Mouse (Mus musculus) neural tube, embryonic 14.5 days (tissue): ENCODE data around the gene Ddah2. TPM values are rescaled to one million over a fixed set of nuclear protein-coding genes. Genes with fewer than 3 reads are reported as not detected.

Experiments used
- ATAC-seq: fragments of 200-750 bp; cut with Nextera tagmentation; 2 replicates; pipeline ENCODE4 v1.8.0; 2017; ENCODE audit warnings: low read depth, mild to moderate bottlenecking, moderate TSS enrichment, moderate library complexity
- H3K27ac ChIP-seq: fragments of 300-500 bp; sonication (generic); 2 replicates; pipeline ENCODE4 v1.5.1; 2014; ENCODE audit warnings: low read depth, mild to moderate bottlenecking, control low read depth, low read length, moderate library complexity, mixed read lengths
- H3K27me3 ChIP-seq: fragments of 300-500 bp; sonication (generic); 2 replicates; pipeline ENCODE4 v1.6.1; 2014; ENCODE audit warnings: low read length; ENCODE audit not compliant: control insufficient read depth, insufficient read depth
- H3K36me3 ChIP-seq: fragments of 300-500 bp; sonication (generic); 2 replicates; pipeline ENCODE4 v1.6.1; 2014; ENCODE audit warnings: low read length, mixed read lengths; ENCODE audit not compliant: control insufficient read depth, insufficient read depth
- H3K4me1 ChIP-seq: fragments of 300-500 bp; sonication (generic); 2 replicates; pipeline ENCODE4 v1.6.1; 2014; ENCODE audit warnings: low read length; ENCODE audit not compliant: control insufficient read depth, insufficient read depth
- H3K4me2 ChIP-seq: fragments of 300-500 bp; sonication (generic); 2 replicates; pipeline ENCODE4 v1.6.1; 2014; ENCODE audit warnings: mild to moderate bottlenecking, low read depth, low read length, control low read depth
- H3K4me3 ChIP-seq: fragments of 300-500 bp; sonication (generic); 2 replicates; pipeline ENCODE4 v1.5.1; 2014; ENCODE audit warnings: low read depth, low read length, control low read depth, mixed read lengths
- H3K9ac ChIP-seq: fragments of 300-500 bp; sonication (generic); replicated peaks from 2 replicates; pipeline ENCODE4 v1.6.1; 2014; ENCODE audit warnings: low read depth, mild to moderate bottlenecking, control low read depth, low read length, mixed read lengths
- H3K9me3 ChIP-seq: fragments of 300-500 bp; sonication (generic); 2 replicates; pipeline ENCODE4 v1.6.1; 2016; ENCODE audit warnings: low read length; ENCODE audit not compliant: control insufficient read depth
- WGBS: fragments of 180-500 bp; shearing (Covaris S2); extraction: QIAGEN DNeasy Blood & Tissue Kit; methylation state at CpG from one replicate; pipeline ENCODE4 v1.1.7; 2014; 5-methylcytosine and 5-hydroxymethylcytosine counted together
- polyA plus RNA-seq: library from polyadenylated mRNA; unstranded; fragments of >200 nt; fragmentation: Nextera tagmentation; extraction: Ambion mirVana; gene quantifications from 2 replicates; pipeline ENCODE4 v1.2.1, GENCODE M21; 2014

Gene Ddah2
- polyA plus RNA-seq, 1 experiment from 2014 or later = 269 TPM

DNA sequence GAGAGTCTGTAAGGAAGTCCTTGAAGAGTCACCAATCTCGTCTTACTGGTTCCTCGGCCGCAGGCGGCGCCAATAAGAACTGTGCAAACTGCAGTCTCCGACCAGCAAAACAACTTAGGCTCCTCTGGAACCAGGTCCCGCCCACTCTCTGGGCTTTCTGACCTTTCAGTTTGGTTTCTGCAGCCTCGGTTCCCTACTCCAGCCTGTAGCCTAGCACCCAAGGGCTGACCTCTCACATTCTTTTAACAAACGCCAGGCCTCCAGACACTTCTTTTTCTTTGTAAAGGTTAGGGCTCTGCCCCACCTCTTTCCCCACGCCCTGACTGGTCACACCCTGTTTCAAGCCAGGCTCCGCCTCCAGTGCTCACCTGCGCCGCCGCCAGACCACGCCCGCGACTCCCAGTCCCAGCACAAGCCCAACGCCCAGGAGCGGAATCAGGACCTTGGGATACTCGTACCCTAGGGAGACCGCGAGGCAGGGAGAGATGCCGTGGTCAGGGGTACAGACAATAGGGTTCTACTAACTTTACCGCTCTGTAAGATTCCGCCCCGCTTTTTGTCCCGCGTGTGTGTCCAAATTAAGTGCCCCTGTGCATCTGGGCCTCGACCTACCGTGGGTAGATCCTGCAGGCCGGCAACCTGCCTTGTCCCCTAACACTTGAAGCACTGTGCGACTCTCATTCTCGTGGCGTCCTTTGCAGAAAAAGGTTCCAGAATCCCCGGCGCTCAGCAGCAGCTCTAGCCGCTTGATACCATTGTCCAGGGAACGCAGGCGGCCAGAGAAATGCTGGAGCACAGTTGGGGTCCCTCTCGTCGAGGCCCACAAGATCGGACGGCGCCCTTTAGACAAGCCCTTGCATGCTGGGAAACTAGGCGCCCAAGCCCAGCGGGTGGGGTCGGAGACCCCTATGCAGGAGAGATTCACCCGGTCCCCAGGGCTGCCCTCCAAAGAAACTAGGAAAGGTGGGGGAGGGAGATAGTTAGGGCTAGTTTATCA is 6.4 kb downstream of the Ddah2 start, which contains the start of gene Ly6g6c:
TSS of gene Ly6g6c (plus strand) at position 438 of the 997 bp plus-strand sequence.
- Histone ChIP-seq H3K9ac (no peak within 1 kb of the TSS), H3K9me3 (no peaks in the 10 kb centered on the region), H3K36me3 (peaks cover 9% of the 10 kb centered on the region), H3K4me3 (0 out of 2 replicates have a peak within 1 kb of the TSS, but pooled peaks have one; percentile 1), H3K4me2 (peak within 1 kb of the TSS; percentile 40), H3K27me3 (0 out of 2 replicates have a peak, but pooled peaks cover 6% of the 10 kb centered on the region), H3K27ac (no peak within 1 kb of the TSS), H3K4me1 (peaks cover 16% of the 10 kb centered on the region)
- ATAC-seq = peak; percentile 30; the same call in 1 of the 2 replicates
- 2% methylated on average over 48 of the region's 48 CpGs for WGBS

DNA sequence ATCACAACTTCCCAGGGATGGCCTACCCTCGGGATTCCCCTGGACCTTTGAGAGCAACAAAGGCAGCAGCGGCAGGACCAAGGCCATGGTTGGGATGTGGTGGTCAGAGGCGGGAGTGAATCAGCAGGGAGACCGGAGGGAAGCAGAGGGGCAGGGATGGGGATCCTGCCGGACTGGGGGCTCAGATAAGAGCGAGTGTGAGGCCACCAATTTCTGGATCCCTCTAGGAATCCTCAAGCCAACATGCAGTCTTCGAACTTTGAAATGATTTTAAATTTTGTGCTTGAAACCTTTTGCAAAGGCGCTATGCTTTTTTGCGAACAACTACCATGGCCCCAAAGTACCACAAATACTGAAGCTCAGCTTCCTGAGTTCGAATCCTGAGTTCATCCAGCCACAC is 7.2 kb downstream of the Ddah2 start, which contains the start of gene Mpig6b:
TSS of gene Mpig6b (minus strand) at position 101 of the 400 bp plus-strand sequence.
- no peak for ATAC-seq
- H3K9me3 ChIP-seq = no peaks in the 10 kb centered on the region
- H3K36me3 ChIP-seq = peaks cover 4% of the 10 kb centered on the region
- peak within 1 kb of the TSS; percentile 40 for H3K4me2 ChIP-seq
- no peak within 1 kb of the TSS for H3K27ac ChIP-seq
- H3K4me3 ChIP-seq = 0 out of 2 replicates have a peak within 1 kb of the TSS, but pooled peaks have one; percentile 1
- 51% methylated on average over 10 of the region's 10 CpGs for WGBS
- 0 out of 2 replicates have a peak, but pooled peaks cover 6% of the 10 kb centered on the region for H3K27me3 ChIP-seq
- peaks cover 9% of the 10 kb centered on the region; the same call in 1 of the 2 replicates for H3K4me1 ChIP-seq
- H3K9ac ChIP-seq = no peak within 1 kb of the TSS

DNA sequence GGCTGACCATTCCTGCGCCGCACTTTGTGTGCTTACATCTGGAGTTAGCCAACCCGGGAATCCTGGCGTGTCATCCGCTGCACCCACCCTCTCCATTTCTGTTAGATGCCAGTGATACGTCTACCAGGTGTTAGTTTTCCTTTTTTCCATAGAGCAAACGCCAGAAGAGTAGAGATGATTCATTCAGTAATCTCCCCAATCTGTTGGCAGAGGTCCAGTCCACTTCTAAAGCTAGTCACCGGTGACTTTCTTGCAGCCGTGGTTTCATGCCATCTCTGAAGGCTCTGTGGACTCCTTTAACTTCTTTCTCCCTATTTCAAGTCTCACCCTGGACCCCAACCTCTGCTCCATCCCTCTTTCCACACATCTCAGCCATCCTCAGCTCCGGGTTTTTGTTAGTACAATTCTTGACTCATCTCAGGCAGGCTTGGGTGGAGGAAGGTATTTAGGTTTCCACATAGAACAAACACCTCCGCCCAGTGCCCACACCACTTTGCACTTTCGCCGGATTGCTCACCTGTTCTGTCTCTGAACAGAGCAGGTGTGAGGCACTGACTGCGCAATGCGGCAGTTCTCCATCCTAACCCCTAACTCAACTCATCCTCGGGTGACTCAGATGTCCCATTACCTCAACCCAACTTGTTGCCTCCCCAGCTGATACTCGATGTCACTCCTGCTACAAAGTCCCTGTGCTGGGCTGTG is 9.5 kb downstream of the Ddah2 start:
- Histone ChIP-seq H3K9ac (no peak overlapping the region), H3K27me3 (0 out of 2 replicates have a peak, but pooled peaks cover 6% of the 10 kb centered on the region), H3K36me3 (no peaks in the 10 kb centered on the region), H3K27ac (no peak overlapping the region), H3K9me3 (no peaks in the 10 kb centered on the region), H3K4me1 (0 out of 2 replicates have a peak, but pooled peaks cover 9% of the 10 kb centered on the region), H3K4me2 (no peak overlapping the region), H3K4me3 (no peak overlapping the region)
- ATAC-seq = no peak
- 86% methylated on average over 17 of the region's 17 CpGs for WGBS

DNA sequence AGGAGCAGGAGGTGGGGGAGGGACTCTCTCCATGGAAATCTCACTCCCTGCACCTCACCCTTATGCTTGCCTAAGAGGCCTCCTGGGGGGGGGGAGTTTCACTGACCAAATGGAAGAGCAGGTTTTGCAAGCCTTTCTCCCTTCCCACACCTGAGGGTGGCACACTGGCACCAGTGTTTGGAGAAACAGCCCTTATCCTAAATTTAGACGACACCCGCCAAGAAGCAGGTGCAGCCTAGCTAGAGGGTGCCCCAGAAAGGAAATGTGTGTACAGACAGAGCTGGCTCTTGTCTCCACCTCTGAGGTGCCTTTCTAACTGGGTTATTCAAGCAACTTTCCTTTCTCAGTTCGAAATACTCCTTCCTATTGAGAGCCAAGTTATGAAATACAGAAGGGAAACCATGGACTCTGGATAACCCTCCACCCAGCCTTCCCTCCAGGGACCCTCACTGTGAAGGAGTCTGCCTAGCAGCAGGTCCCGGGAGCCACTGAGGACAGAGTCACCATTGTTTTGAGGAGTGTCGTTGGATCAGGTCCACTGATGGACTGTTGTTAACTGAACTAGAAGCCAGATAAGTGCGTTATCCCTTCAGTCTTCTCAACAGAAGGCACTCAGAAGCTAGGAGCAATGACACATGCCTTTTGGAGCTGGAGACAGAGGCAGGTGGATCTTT is 11.9 kb downstream of the Ddah2 start:
- H3K4me2 ChIP-seq = no peak overlapping the region
- no peak overlapping the region for H3K4me3 ChIP-seq
- no peaks in the 10 kb centered on the region for H3K27me3 ChIP-seq
- no peak for ATAC-seq
- H3K9ac ChIP-seq = no peak overlapping the region
- H3K27ac ChIP-seq = no peak overlapping the region
- H3K4me1 ChIP-seq = no peaks in the 10 kb centered on the region
- no peaks in the 10 kb centered on the region for H3K36me3 ChIP-seq
- H3K9me3 ChIP-seq = no peaks in the 10 kb centered on the region
- 68% methylated on average over 6 of the region's 6 CpGs for WGBS

GRCm38 (mm10) chr17:35071454-35071853 is 12.6 kb downstream of the Ddah2 start:
- no peaks in the 10 kb centered on the region for H3K36me3 ChIP-seq
- 81% methylated on average over 9 of the region's 9 CpGs for WGBS
- H3K4me1 ChIP-seq = no peaks in the 10 kb centered on the region
- no peak overlapping the region for H3K27ac ChIP-seq
- no peak overlapping the region for H3K9ac ChIP-seq
- no peaks in the 10 kb centered on the region for H3K27me3 ChIP-seq
- H3K4me3 ChIP-seq = no peak overlapping the region
- no peak overlapping the region for H3K4me2 ChIP-seq
- no peaks in the 10 kb centered on the region for H3K9me3 ChIP-seq
- ATAC-seq = no peak

DNA sequence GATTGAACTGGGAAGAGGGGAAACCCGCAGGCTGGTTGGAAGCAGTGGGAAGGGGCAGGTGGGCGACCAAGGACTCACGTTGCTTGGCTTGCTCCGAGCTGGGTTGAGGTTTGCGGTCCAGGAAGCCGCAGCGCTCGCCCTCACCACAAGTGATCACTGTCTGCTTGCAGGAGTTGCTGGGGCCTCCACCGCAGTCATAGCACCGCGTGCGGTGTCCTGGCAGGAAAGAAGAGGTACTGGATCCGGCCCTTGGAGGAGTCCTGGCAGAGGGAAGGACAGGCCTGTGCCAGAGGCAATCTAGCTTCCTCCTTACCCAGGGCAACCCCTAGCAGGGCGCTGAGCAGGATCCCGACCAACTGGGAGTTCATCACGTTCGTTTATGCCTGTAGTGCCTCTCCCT is 15.3 kb downstream of the Ddah2 start:
- H3K9me3 ChIP-seq = no peaks in the 10 kb centered on the region
- ATAC-seq = no peak
- 35% methylated on average over 17 of the region's 17 CpGs for WGBS

DNA sequence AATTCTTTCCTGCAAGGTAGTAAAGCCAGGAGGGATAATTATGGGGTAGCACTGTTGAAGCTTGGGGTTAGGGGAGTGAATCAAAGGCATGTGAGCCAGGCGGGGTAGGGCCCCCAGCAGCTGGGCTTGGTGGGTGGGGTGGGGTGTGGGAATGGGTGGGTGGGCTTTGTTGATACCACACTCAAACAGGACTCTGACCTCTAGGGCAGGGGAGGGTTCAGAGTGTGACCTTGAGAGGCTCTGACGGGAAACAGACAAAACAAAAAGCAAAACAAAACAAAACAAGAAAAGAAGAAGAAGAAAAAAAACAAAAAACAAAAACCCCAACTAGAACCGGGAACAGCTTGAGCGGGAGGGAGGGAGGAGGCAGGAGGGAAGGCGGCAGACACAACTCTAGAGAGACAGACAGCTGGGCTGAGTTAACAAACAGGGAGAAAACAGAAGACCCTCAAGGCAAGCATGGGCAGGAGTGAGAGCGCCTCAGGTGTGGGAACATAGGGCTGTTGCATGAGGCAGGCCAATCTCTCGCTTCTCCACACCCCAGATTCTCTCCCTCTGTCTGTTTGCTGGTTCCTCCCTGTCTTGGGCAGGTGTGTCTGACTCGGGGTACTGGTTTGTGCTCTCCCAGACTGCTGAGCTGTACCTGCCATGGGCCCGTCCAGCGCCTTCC is 17.8 kb downstream of the Ddah2 start, which contains the start of gene Ly6g6e:
TSS of gene Ly6g6e (plus strand) at position 396 of the 670 bp plus-strand sequence.
- H3K27me3 ChIP-seq = no peaks in the 10 kb centered on the region
- WGBS = 31% methylated on average over 10 of the region's 10 CpGs
- no peaks in the 10 kb centered on the region for H3K9me3 ChIP-seq
- H3K4me1 ChIP-seq = peaks cover 5% of the 10 kb centered on the region; the same call in 1 of the 2 replicates
- H3K9ac ChIP-seq = no peak within 1 kb of the TSS
- ATAC-seq = no peak
- no peaks in the 10 kb centered on the region for H3K36me3 ChIP-seq
- H3K4me3 ChIP-seq = peak within 1 kb of the TSS; percentile 9
- H3K27ac ChIP-seq = no peak within 1 kb of the TSS
- H3K4me2 ChIP-seq = peak within 1 kb of the TSS; percentile 15; the same call in 1 of the 2 replicates

More for the DNA sequence above, 15.3 kb downstream of the Ddah2 start:
- no peaks in the 10 kb centered on the region for H3K27me3 ChIP-seq
- no peak overlapping the region for H3K4me3 ChIP-seq
- H3K4me2 ChIP-seq = no peak overlapping the region
- H3K4me1 ChIP-seq = peaks cover 5% of the 10 kb centered on the region; the same call in 1 of the 2 replicates
- no peak overlapping the region for H3K27ac ChIP-seq
- H3K9ac ChIP-seq = no peak overlapping the region
- H3K36me3 ChIP-seq = no peaks in the 10 kb centered on the region

DNA sequence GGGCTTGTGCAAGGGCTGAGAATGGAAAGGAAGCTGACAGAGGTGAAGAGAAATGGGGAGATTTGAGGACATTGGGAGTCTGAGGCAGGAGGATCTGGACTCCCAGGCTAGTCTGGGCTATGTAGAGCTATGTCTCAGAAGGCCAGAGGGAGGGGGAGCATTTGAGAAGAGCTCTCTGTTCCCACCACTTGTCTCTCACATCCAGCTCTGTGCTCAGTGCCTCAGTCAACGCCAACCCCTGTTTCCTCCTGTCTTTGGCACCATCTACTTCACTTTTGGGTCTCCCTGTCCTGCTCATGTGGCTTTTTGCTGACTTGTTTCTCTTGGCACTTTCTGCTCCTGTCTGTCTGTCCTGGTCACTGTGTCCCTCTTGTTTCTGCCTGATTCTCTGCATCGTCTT is 18.4 kb downstream of the Ddah2 start:
- Histone ChIP-seq H3K4me2 (no peak overlapping the region; the same call in 1 of the 2 replicates), H3K36me3 (no peaks in the 10 kb centered on the region), H3K4me3 (no peak overlapping the region), H3K9me3 (no peaks in the 10 kb centered on the region), H3K4me1 (peaks cover 5% of the 10 kb centered on the region; the same call in 1 of the 2 replicates), H3K27ac (no peak overlapping the region), H3K9ac (no peak overlapping the region), H3K27me3 (no peaks in the 10 kb centered on the region)
- 22% methylated on average over 2 of the region's 2 CpGs for WGBS
- no peak for ATAC-seq
